11 mouse cellular contexts compared by ENCODE assay signal in genomic region chr6:144834323-144835183, GRCm38 (mm10). TPM values are rescaled to one million over a fixed set of nuclear protein-coding genes. Genes with fewer than 3 reads are reported as not detected.
DNase-seq lines count a peak whose midpoint lies in the region; ATAC-seq lines count a peak whose summit lies in the region.
"Had no signal": no experiment of that assay in that cellular context is flagged by ENCODE, and none has a peak within 500 bp of the region (broad histone marks: within the 10 kb centered on the region; RNA-seq: fewer than 3 reads in every experiment).

No protein-coding gene starts in this region.

- no peaks in the 10 kb centered on the region for H3K27me3 ChIP-seq in kidney, embryonic 16.5 days (ENCODE audit: insufficient read depth, low read length)
- no peaks in the 10 kb centered on the region for H3K27me3 ChIP-seq in hindbrain, embryonic 13.5 days
- 0 out of 2 replicates have a peak, but pooled peaks cover 4% of the 10 kb centered on the region for H3K27me3 ChIP-seq in neural tube, embryonic 13.5 days
- H3K27me3 ChIP-seq: heart, embryonic 15.5 days; liver, embryonic 12.5 days had no signal

- no peaks in the 10 kb centered on the region for H3K4me1 ChIP-seq in kidney, embryonic 16.5 days (ENCODE audit: insufficient read depth, low read length)
- H3K4me1 ChIP-seq in hindbrain, embryonic 13.5 days (replicated peaks), result peaks cover 11% of the 10 kb centered on the region
- peaks cover 12% of the 10 kb centered on the region for H3K4me1 ChIP-seq in neural tube, embryonic 13.5 days (replicated peaks)
- H3K4me1 ChIP-seq: heart, embryonic 15.5 days; liver, embryonic 12.5 days had no signal

- no peak for DNase-seq in kidney, postnatal 14 days
- DNase-seq in embryo, embryonic 11.5 days (ENCODE audit: low read depth, low spot score), result peak; percentile 44
- no peak for DNase-seq in ovary, adult 18-20 months (ENCODE audit: low spot score)
- DNase-seq: cerebellum, postnatal 10 days had no signal

- no peaks in the 10 kb centered on the region for H3K9me3 ChIP-seq in kidney, embryonic 16.5 days (ENCODE audit: low read length)
- H3K9me3 ChIP-seq in hindbrain, embryonic 13.5 days, result no peaks in the 10 kb centered on the region
- H3K9me3 ChIP-seq in neural tube, embryonic 13.5 days, result no peaks in the 10 kb centered on the region
- H3K9me3 ChIP-seq: heart, embryonic 15.5 days; liver, embryonic 12.5 days had no signal

- no peak for ATAC-seq in kidney, embryonic 16.5 days (ENCODE audit: low FRiP score, low TSS enrichment)
- ATAC-seq in hindbrain, embryonic 13.5 days (ENCODE audit: low FRiP score), result no peak
- peak; percentile 53; the same call in 1 of the 2 replicates for ATAC-seq in neural tube, embryonic 13.5 days (ENCODE audit: low read depth)
- no peak for ATAC-seq in CD4-positive, CD25-positive, alpha-beta regulatory T cell, adult 4 months
- ATAC-seq: liver, embryonic 12.5 days had no signal

- no peak overlapping the region for H3K4me3 ChIP-seq in kidney, embryonic 16.5 days (ENCODE audit: low read length)
- H3K4me3 ChIP-seq in hindbrain, embryonic 13.5 days, result no peak overlapping the region
- H3K4me3 ChIP-seq in neural tube, embryonic 13.5 days, result no peak overlapping the region
- H3K4me3 ChIP-seq: heart, embryonic 15.5 days; liver, embryonic 12.5 days had no signal

- H3K36me3 ChIP-seq in kidney, embryonic 16.5 days (ENCODE audit: insufficient read depth, low read length), result no peaks in the 10 kb centered on the region
- H3K36me3 ChIP-seq in hindbrain, embryonic 13.5 days, result no peaks in the 10 kb centered on the region
- H3K36me3 ChIP-seq in neural tube, embryonic 13.5 days, result no peaks in the 10 kb centered on the region
- H3K36me3 ChIP-seq: heart, embryonic 15.5 days; liver, embryonic 12.5 days had no signal

- H3K27ac ChIP-seq in kidney, embryonic 16.5 days (ENCODE audit: low read length), result no peak overlapping the region
- 0 out of 2 replicates have a peak overlapping the region, but pooled peaks have one; percentile 13 for H3K27ac ChIP-seq in hindbrain, embryonic 13.5 days
- no peak overlapping the region for H3K27ac ChIP-seq in neural tube, embryonic 13.5 days (replicated peaks)
- H3K27ac ChIP-seq: heart, embryonic 15.5 days; liver, embryonic 12.5 days; macrophage had no signal

- no peak overlapping the region for H3K9ac ChIP-seq in kidney, embryonic 16.5 days (replicated peaks; ENCODE audit: low read length)
- H3K9ac ChIP-seq in hindbrain, embryonic 13.5 days, result no peak overlapping the region
- H3K9ac ChIP-seq in neural tube, embryonic 13.5 days, result no peak overlapping the region
- H3K9ac ChIP-seq: heart, embryonic 15.5 days; liver, embryonic 12.5 days had no signal

- peak overlapping the region; percentile 19 for H3K4me2 ChIP-seq in kidney, embryonic 16.5 days (replicated peaks; ENCODE audit: low read depth, low read length)
- H3K4me2 ChIP-seq in hindbrain, embryonic 13.5 days, result peak overlapping the region; percentile 33
- H3K4me2 ChIP-seq in neural tube, embryonic 13.5 days, result peak overlapping the region; percentile 35
- H3K4me2 ChIP-seq: heart, embryonic 15.5 days; liver, embryonic 12.5 days had no signal

- WGBS in kidney, embryonic 16.5 days, result 34% methylated on average over 19 of the region's 19 CpGs
- 18% methylated on average over 19 of the region's 19 CpGs for WGBS in hindbrain, embryonic 13.5 days
- WGBS in neural tube, embryonic 13.5 days, result 17% methylated on average over 19 of the region's 19 CpGs

RNA-seq across cellular contexts. Expression of gene Sox5, which starts 52.8 kb away (rescaled TPM):
- polyA plus RNA-seq in kidney, embryonic 16.5 days (2015; fragmentation: Nextera tagmentation; extraction: Ambion mirVana), result 14.8 and 20.1 TPM in 2 replicates
- polyA plus RNA-seq in hindbrain, embryonic 13.5 days (2015; fragmentation: Nextera tagmentation; extraction: Ambion mirVana), result 27.7 and 37.7 TPM in 2 replicates
- 24.8 and 33.7 TPM in 2 replicates for polyA plus RNA-seq in neural tube, embryonic 13.5 days (2015; fragmentation: Nextera tagmentation; extraction: Ambion mirVana)
- under 1 TPM; 0.07 to 0.08 TPM for polyA plus RNA-seq in CD4-positive, CD25-positive, alpha-beta regulatory T cell, adult 4 months (2017; shearing (Covaris generic))
- polyA plus RNA-seq: macrophage had no signal

Comparison
In these comparisons a context has a peak if more than half of its experiments do, and no peak if none do; other contexts are left out.
1. RNA of gene Sox5, which starts 52.8 kb away (polyA plus RNA-seq): 27.7 to 37.7 TPM in hindbrain, embryonic 13.5 days, 24.8 to 33.7 TPM in neural tube, embryonic 13.5 days and 14.8 to 20.1 TPM in kidney, embryonic 16.5 days; 0.07 to 0.08 TPM in CD4-positive, CD25-positive, alpha-beta regulatory T cell, adult 4 months; every median in the first group is over 10 times any median in the second.
2. Peak in every context shown above with its lines, with median percentiles within 50 percentile points of each other: H3K4me2 ChIP-seq.